Mouse (Mus musculus): ENCODE measurements around the gene Gm31371. TPM values are rescaled to one million over a fixed set of nuclear protein-coding genes. Genes with fewer than 3 reads are reported as not detected.
"Not testable (repeated sequence)": the region's sequence is repeated elsewhere in the genome, so short reads cannot be mapped to it uniquely, and the experiment has no call there.

Gm31371 gene
- not detected in 2 replicates for polyA plus RNA-seq (2015; fragmentation: Nextera tagmentation; extraction: Ambion mirVana)

DNA sequence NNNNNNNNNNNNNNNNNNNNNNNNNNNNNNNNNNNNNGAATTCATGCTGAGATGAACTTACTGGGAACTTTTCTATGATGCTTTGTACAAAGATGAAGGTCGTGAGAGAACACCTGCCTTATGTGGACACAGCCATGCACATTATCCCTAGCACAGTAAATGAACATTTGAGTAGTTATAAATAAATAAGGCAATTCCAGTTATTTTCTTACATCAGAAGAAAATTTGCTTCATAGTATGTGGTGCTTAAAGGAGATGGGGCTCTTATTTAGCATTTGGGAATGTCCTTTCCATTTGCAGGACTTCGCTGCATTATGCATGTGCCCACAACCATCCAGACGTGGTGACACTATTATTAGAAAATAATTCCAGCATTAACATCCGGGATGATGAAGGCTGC is at the start of gene Gm31371:
Gene Gm31371 (plus strand): TSS at position 301 of the 400 bp plus-strand sequence.
- H3K9me3 ChIP-seq (ENCODE audit: control insufficient read depth, low read length); H3K4me3 ChIP-seq (ENCODE audit: low read length); H3K27ac ChIP-seq (ENCODE audit: low read length); H3K4me2 ChIP-seq (ENCODE audit: low read depth, low read length); H3K9ac ChIP-seq (ENCODE audit: low read depth, low read length); H3K27me3 ChIP-seq (replicated peaks; ENCODE audit: control insufficient read depth, insufficient read depth, low read length); H3K4me1 ChIP-seq (ENCODE audit: control insufficient read depth, insufficient read depth, low read length); ATAC-seq; H3K36me3 ChIP-seq (ENCODE audit: control insufficient read depth, insufficient read depth, low read length): not testable (repeated sequence)
- 57% methylated on average over 2 of the region's 4 CpGs for WGBS

GRCm38 (mm10) chr8:19906425-19907055 is 3.3 kb downstream of the Gm31371 start:
- not testable (repeated sequence) for H3K4me1 ChIP-seq (ENCODE audit: control insufficient read depth, insufficient read depth, low read length); H3K27me3 ChIP-seq (replicated peaks; ENCODE audit: control insufficient read depth, insufficient read depth, low read length); H3K9ac ChIP-seq (ENCODE audit: low read depth, low read length); H3K4me3 ChIP-seq (ENCODE audit: low read length); H3K4me2 ChIP-seq (ENCODE audit: low read depth, low read length); ATAC-seq; H3K36me3 ChIP-seq (ENCODE audit: control insufficient read depth, insufficient read depth, low read length); H3K9me3 ChIP-seq (ENCODE audit: control insufficient read depth, low read length)
- H3K27ac ChIP-seq (ENCODE audit: low read length), result peak overlapping the region; percentile 43; the same call in 1 of the 2 replicates
- 74% methylated on average over 7 of the region's 8 CpGs for WGBS

DNA sequence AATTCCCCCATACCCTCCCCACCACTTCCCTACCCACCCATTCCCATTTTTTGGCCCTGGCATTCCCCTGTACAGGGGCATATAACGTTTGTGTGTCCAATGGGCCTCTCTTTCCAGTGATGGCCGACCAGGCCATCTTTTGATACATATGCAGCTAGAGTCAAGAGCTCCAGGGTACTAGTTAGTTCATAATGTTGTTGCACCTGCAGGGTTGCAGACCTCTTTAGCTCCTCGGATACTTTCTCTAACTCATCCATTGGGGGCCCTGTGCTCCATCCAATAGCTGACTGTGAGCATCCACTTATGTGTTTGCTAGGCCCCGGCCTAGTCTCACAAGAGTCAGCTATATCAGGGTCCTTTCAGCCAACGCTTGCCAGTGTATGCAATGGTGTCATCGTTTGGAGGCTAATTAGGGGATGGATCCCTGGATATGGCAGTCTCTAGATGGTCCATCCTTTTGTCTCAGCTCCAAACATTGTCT is 5.7 kb downstream of the Gm31371 start:
- not testable (repeated sequence) for H3K36me3 ChIP-seq (ENCODE audit: control insufficient read depth, insufficient read depth, low read length); ATAC-seq; H3K27ac ChIP-seq (ENCODE audit: low read length); H3K4me3 ChIP-seq (ENCODE audit: low read length); H3K4me1 ChIP-seq (ENCODE audit: control insufficient read depth, insufficient read depth, low read length); H3K27me3 ChIP-seq (replicated peaks; ENCODE audit: control insufficient read depth, insufficient read depth, low read length); H3K9ac ChIP-seq (ENCODE audit: low read depth, low read length); H3K4me2 ChIP-seq (ENCODE audit: low read depth, low read length); H3K9me3 ChIP-seq (ENCODE audit: control insufficient read depth, low read length)
- WGBS, result 88% methylated on average over 4 of the region's 6 CpGs

- H3K4me2 ChIP-seq (ENCODE audit: low read depth, low read length); H3K36me3 ChIP-seq (ENCODE audit: control insufficient read depth, insufficient read depth, low read length); H3K4me1 ChIP-seq (ENCODE audit: control insufficient read depth, insufficient read depth, low read length); ATAC-seq; H3K9me3 ChIP-seq (ENCODE audit: control insufficient read depth, low read length); H3K27ac ChIP-seq (ENCODE audit: low read length); H3K9ac ChIP-seq (ENCODE audit: low read depth, low read length); H3K27me3 ChIP-seq (replicated peaks; ENCODE audit: control insufficient read depth, insufficient read depth, low read length); H3K4me3 ChIP-seq (ENCODE audit: low read length): not testable (repeated sequence)
- 73% methylated on average over 2 of the region's 3 CpGs for WGBS
These were observed 15.9 kb downstream of the Gm31371 start for GRCm38 (mm10) chr8:19919086-19919485.

- no CpG with 5 or more reads among the region's 6 CpGs for WGBS
- H3K27me3 ChIP-seq (replicated peaks; ENCODE audit: control insufficient read depth, insufficient read depth, low read length); H3K27ac ChIP-seq (ENCODE audit: low read length); ATAC-seq; H3K9ac ChIP-seq (ENCODE audit: low read depth, low read length); H3K4me1 ChIP-seq (ENCODE audit: control insufficient read depth, insufficient read depth, low read length); H3K4me3 ChIP-seq (ENCODE audit: low read length); H3K9me3 ChIP-seq (ENCODE audit: control insufficient read depth, low read length); H3K36me3 ChIP-seq (ENCODE audit: control insufficient read depth, insufficient read depth, low read length); H3K4me2 ChIP-seq (ENCODE audit: low read depth, low read length): not testable (repeated sequence)
These were observed 31.1 kb downstream of the Gm31371 start for GRCm38 (mm10) chr8:19934274-19934673.

GRCm38 (mm10) chr8:19935541-19936030 is 32.4 kb downstream of the Gm31371 start:
- not testable (repeated sequence) for H3K9ac ChIP-seq (ENCODE audit: low read depth, low read length); ATAC-seq; H3K4me1 ChIP-seq (ENCODE audit: control insufficient read depth, insufficient read depth, low read length); H3K4me2 ChIP-seq (ENCODE audit: low read depth, low read length); H3K9me3 ChIP-seq (ENCODE audit: control insufficient read depth, low read length); H3K4me3 ChIP-seq (ENCODE audit: low read length); H3K36me3 ChIP-seq (ENCODE audit: control insufficient read depth, insufficient read depth, low read length); H3K27ac ChIP-seq (ENCODE audit: low read length); H3K27me3 ChIP-seq (replicated peaks; ENCODE audit: control insufficient read depth, insufficient read depth, low read length)
- WGBS, result 71% methylated on average over 1 of the region's 2 CpGs

DNA sequence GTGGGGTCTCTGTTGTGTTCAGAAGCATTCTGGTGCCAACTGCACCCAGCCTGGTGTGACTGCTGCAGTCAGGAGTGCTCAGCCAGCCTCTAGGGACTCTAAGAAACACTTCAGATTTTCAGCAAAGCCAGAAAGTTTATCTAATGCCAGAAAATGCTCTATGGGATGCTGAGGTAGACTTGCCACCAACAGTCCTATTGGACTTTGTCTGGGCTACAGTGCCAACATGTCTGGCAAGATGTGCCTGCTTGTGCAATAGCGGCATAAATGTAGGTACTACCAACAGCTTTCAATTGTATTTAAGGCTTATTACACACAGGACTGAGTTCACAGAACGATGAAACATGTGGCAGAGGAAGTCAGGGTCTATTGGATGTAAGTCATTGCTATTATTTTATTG is 57.7 kb downstream of the Gm31371 start:
- 80% methylated on average over 2 of the region's 2 CpGs for WGBS
- Histone ChIP-seq H3K27ac (ENCODE audit: low read length) (no peak overlapping the region), H3K4me3 (ENCODE audit: low read length) (no peak overlapping the region), H3K4me2 (ENCODE audit: low read depth, low read length) (no peak overlapping the region), H3K36me3 (ENCODE audit: control insufficient read depth, insufficient read depth, low read length) (no peaks in the 10 kb centered on the region), H3K9ac (ENCODE audit: low read depth, low read length) (no peak overlapping the region), H3K27me3 (replicated peaks; ENCODE audit: control insufficient read depth, insufficient read depth, low read length) (no peaks in the 10 kb centered on the region), H3K4me1 (ENCODE audit: control insufficient read depth, insufficient read depth, low read length) (no peaks in the 10 kb centered on the region), H3K9me3 (ENCODE audit: control insufficient read depth, low read length) (no peaks in the 10 kb centered on the region)
- ATAC-seq, result no peak

- not testable (repeated sequence) for H3K27ac ChIP-seq (ENCODE audit: low read length); H3K9me3 ChIP-seq (ENCODE audit: control insufficient read depth, low read length); H3K4me2 ChIP-seq (ENCODE audit: low read depth, low read length); ATAC-seq; H3K36me3 ChIP-seq (ENCODE audit: control insufficient read depth, insufficient read depth, low read length); H3K27me3 ChIP-seq (replicated peaks; ENCODE audit: control insufficient read depth, insufficient read depth, low read length); H3K4me1 ChIP-seq (ENCODE audit: control insufficient read depth, insufficient read depth, low read length); H3K4me3 ChIP-seq (ENCODE audit: low read length); H3K9ac ChIP-seq (ENCODE audit: low read depth, low read length)
- WGBS, result 79% methylated on average over 2 of the region's 2 CpGs
These were observed 60.6 kb downstream of the Gm31371 start for GRCm38 (mm10) chr8:19963766-19964165.

DNA sequence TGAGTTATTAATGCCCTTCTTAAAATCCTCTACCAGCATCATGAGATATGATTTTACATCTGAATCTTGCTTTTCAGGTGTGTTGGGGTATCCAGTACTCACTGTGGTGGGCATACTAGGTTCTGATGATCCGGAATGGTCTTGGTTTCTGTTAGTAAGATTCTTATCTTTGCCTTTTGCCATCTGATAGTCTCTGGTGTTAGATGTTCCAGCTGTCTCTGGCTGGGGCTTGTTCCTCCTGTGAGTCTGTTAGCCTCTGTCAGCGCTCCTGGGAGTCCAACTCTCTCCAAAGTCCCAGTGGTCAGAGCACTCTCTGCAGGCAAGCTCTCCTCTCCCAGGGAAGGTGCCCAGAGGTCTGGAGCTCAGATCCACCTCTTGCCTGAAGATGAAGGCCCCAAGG is 65.0 kb downstream of the Gm31371 start:
- H3K9ac ChIP-seq (ENCODE audit: low read depth, low read length); H3K9me3 ChIP-seq (ENCODE audit: control insufficient read depth, low read length); H3K4me2 ChIP-seq (ENCODE audit: low read depth, low read length); H3K4me1 ChIP-seq (ENCODE audit: control insufficient read depth, insufficient read depth, low read length); H3K27me3 ChIP-seq (replicated peaks; ENCODE audit: control insufficient read depth, insufficient read depth, low read length); H3K36me3 ChIP-seq (ENCODE audit: control insufficient read depth, insufficient read depth, low read length); ATAC-seq; H3K27ac ChIP-seq (ENCODE audit: low read length); H3K4me3 ChIP-seq (ENCODE audit: low read length): not testable (repeated sequence)
- 53% methylated on average over 2 of the region's 2 CpGs for WGBS

DNA sequence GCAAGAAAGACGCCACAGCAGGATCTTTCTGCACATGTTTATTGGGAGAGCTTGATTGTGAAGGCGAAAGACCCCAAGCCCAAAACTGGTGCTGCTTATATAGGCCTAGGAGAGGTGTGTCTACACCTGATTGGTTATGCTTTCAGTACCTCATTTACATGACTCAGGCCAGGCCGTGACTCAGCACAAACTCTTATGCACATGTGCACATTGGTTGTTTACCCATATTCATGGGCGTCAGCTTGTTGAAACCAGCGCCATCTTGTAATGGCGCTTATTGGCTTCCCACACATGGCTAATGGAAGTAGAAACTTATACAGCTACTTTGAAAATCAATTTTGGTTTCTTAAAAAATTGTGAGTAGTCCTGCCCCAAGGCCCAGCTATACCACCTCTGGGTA is 72.0 kb downstream of the Gm31371 start:
- H3K4me2 ChIP-seq (ENCODE audit: low read depth, low read length); H3K9ac ChIP-seq (ENCODE audit: low read depth, low read length); H3K4me1 ChIP-seq (ENCODE audit: control insufficient read depth, insufficient read depth, low read length); H3K9me3 ChIP-seq (ENCODE audit: control insufficient read depth, low read length); ATAC-seq; H3K4me3 ChIP-seq (ENCODE audit: low read length); H3K36me3 ChIP-seq (ENCODE audit: control insufficient read depth, insufficient read depth, low read length); H3K27ac ChIP-seq (ENCODE audit: low read length); H3K27me3 ChIP-seq (replicated peaks; ENCODE audit: control insufficient read depth, insufficient read depth, low read length): not testable (repeated sequence)
- 92% methylated on average over 6 of the region's 6 CpGs for WGBS
